Mouse (Mus musculus) stomach, postnatal 0 days (tissue): ENCODE measurements around the gene Rxra.

Source experiments
- CTCF ChIP-seq: IDR thresholded peaks from 2 replicates; pipeline ENCODE4 v1.5.1; 2016; ENCODE audit warnings: antibody characterized with exemption, low read depth, mild to moderate bottlenecking, moderate library complexity
- EP300 ChIP-seq: optimal IDR thresholded peaks from 2 replicates; pipeline ENCODE3; 2016; ENCODE audit warnings: antibody characterized with exemption

DNA sequence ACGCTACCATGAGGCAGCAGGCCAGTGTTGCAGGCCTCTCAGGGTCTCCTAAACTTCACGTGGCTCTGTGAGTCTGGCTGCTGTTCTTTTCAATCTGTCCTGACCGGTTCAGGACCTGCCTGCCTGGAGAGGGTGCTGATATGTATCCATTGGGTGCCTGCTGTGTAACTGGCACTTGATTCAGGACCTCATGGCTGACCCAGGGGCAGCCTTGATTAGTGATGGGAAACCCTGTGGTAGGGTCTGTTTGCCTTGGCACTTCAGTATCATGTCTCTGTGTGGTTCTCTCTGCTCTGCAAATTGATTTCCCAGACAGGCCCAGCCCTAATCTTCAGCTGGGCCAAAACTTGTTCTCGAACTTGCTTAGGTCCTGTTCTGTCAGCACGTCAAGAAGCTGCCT is 5.9 kb downstream of the Rxra start:
- TF ChIP-seq CTCF (no peak), EP300 (no peak)
